Mouse (Mus musculus) c-Kit-positive CD71-negative TER-119-negative erythroid progenitor cells, embryonic 14.5 days (primary cell): ENCODE results near the gene Adamts2.

Source experiments
- DNase-seq: peaks from one replicate; pipeline ENCODE4 v3.0.0-alpha.2; 2013; ENCODE audit warnings: low read depth

Adamts2 gene

GRCm38 (mm10) chr11:50734129-50734528 lies 132.2 kb downstream of the Adamts2 start:
- DNase-seq: no peak

DNA sequence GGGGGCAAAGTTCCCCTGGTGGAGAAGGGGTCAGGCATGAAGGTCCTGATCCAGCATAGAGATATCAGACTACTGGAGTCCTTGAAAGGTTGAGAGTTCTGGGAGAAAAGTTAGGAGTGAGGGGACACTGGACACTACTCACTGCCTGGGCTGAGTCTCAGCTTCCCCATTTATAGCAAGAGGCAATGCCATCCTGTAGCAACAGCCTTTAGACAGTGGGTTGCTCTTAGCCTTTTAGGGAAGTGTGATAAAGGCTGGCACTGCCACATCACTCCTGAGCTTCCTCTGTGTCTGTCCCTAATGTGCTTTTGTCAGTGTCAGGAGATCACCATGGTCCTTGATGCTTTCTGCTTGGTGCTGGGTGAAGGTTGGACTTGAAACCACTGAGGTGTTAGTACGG lies 134.7 kb downstream of the Adamts2 start:
- no peak for DNase-seq

- DNase-seq: no peak
These were observed 136.6 kb downstream of the Adamts2 start for GRCm38 (mm10) chr11:50738436-50738835.

GRCm38 (mm10) chr11:50739453-50739852 lies 137.6 kb downstream of the Adamts2 start:
- DNase-seq: no peak

- no peak for DNase-seq
These were observed 140.3 kb downstream of the Adamts2 start for GRCm38 (mm10) chr11:50742146-50742545.

DNA sequence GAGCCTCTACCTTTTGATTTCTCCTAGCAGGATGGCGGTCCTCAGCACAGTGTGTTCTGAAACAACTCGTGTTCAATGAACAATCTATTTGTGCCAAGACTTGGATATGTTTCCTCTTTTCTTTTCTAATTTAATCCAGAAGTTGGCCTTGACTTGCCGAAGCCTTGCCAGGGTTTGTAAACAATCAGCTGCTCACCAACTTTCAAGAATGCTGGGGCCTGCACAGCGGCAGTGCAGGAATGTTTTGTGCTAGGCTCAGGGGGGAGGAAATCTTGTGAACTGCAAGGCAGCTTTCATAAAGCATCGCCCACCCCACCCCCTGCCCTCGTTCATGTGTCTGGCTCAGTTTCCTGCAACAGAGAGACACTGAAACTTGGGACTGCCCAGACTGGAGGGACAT lies 143.1 kb downstream of the Adamts2 start:
- DNase-seq: no peak

GRCm38 (mm10) chr11:50746508-50746907 lies 144.6 kb downstream of the Adamts2 start:
- no peak for DNase-seq

GRCm38 (mm10) chr11:50750983-50751585 lies 149.2 kb downstream of the Adamts2 start:
- no peak for DNase-seq

DNA sequence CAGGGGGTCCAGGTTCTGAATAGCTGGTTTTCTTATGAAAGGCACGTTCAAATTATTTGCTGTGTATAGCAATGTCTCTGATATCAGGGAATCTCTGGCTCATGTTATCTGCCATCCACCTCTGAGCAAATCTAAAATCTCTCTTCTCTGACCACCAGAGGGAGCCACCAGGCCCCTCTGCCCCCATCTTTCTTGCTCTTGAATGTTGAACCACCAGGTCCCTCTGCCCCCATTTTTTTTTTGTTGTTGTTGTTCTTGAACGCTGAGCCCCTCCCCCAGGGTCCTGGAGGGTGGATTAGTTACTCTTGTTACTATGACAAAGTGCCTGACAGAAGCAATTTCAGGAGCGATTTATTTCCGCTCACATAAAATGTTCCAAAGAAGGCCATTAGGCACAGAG lies 155.9 kb downstream of the Adamts2 start:
- DNase-seq: no peak

DNA sequence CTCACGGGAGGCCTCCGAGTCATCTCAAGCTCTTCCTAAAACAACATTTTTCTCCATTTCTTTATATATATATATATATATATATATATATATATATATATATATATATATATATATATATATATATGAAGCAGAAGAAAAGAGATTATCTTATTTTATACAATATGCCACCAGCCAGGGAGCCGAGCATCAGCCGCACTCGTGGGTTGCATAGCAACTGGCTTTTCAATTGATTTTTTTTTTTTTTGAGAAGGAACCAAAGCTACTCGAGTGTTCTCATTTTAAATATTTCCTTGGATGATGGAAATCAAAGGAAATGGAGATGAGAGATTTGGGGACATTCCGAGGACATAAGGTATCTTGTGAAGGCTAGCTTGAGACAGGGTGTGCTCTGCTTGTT lies 164.6 kb downstream of the Adamts2 start:
- DNase-seq: no peak

DNA sequence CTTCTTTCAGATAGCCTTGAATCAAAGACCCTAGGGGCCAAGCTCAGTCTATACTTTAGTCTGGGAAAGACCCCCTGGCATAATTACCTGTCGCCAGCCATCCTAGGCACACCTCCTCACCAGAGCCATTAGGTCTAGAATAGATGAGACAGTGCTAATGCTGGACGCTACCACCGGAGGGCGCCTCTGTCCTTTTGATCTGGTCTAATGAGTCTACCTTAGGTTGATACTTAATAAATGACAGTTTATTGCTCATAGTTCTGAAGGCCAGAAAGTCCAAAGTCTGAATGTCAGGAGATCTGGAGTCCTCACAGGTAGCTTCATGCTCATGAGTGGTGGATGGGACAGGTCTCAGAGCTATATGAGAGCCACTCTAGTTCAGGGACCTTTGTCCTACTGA lies 165.2 kb downstream of the Adamts2 start:
- peak; percentile 31 for DNase-seq

DNA sequence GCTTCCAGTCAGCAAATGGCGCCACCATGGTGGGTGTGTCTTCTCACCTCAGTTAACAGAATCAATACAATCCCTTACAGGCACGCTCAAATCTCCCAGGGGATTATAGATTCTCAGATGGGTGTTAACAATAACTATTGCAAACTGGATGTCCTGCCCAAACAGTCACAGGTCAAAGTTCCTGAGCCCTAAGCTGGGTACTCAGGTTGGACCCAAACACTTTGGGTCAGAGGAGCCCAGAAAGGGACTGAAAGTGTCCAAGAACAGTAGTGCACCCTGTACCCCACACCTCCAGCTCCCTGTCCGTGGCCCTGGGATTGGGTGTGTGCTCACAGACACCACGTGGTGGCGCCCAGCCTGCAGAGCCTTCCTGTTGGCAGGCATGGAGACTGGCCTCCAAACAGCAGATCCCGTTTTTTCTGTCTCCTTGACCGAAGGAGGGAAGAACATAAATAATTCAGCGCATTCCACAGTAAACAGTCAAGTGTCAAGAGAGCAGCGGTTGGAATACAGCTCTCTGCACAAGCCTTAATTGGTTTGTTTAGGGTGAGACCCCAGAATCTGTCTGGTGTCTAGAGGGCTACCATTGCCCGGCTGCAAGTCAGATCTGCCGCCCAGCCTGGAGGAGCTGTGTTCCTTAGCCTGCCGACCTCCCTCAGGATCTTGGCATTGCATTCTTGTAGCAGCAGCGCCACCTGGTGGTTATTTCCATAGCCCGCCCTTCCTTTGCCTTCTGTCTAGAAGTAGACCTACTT lies 167.3 kb downstream of the Adamts2 start:
- peak; percentile 82 for DNase-seq

- DNase-seq: no peak
These were observed 169.1 kb downstream of the Adamts2 start for GRCm38 (mm10) chr11:50771006-50771405.

DNA sequence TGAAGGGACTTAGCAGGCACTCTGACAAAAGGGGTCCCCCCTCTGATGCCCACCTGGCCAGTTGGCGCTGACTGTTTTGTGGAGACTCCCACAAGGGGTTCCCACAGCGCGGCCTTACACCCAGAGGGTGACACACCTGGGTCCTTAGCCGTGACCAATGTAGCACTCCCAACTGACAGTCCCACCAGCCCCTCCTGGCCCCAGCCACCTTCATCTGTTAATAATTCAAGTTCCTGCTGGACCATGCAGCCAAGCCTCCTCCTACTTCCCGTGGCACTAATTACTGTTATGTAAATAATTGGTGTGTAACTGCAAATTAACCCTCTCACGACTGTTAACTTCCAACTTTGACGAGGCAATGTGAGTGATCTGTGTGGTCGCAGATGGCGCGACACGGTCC lies 195.8 kb downstream of the Adamts2 start:
- DNase-seq: no peak

- no peak for DNase-seq
These were observed 197.0 kb downstream of the Adamts2 start for GRCm38 (mm10) chr11:50798836-50799235.

DNA sequence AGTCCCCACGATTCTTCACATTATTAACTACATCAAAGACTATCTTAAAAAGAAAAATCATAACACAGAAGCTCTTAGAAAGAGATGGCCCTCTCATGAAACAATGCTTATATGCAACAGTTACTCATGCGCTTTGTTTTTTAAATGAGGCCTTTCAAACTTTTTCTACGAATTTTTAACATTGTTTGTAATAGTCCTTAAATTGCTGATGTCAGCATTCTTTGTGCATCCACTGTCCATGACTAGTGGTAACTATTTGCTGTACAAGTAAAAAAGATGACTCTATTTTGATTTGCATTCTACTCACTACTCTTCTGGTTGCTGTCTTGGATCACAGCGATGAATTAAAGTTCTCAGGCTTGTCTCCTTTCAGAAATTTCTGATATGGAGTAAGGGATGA lies 212.3 kb downstream of the Adamts2 start:
- no peak for DNase-seq

- DNase-seq: no peak
These were observed 224.3 kb downstream of the Adamts2 start for GRCm38 (mm10) chr11:50826214-50826613.

- peak; percentile 58 for DNase-seq
These were observed 225.4 kb downstream of the Adamts2 start, which contains the start of gene Zfp354c for GRCm38 (mm10) chr11:50827010-50827953. TSS of gene Zfp354c (minus strand) at chr11:50827724.

DNA sequence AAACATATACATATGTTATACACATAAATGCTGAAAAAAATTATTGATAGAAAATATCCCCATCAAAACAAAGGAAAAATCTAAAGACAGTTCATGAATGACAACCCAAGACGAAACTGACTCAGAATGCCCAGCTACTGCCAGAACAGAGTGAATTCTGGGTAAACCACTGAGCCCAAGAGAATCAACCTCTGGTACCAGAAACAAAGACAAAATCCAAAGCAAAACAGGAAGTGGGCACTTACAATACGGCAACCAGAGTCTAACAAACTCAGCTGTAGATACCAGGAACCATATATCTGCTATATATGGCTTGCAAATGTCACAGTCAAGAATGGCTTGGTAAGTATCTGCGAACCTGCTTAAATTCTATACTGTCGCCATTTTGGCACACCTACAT lies 233.8 kb downstream of the Adamts2 start:
- no peak for DNase-seq

- peak; percentile 72 for DNase-seq
These were observed 239.3 kb downstream of the Adamts2 start, which contains the start of gene Zfp879 for GRCm38 (mm10) chr11:50841023-50841735. TSS of gene Zfp879 (minus strand) at chr11:50841552.

GRCm38 (mm10) chr11:50845951-50846350 lies 244.1 kb downstream of the Adamts2 start:
- no peak for DNase-seq

DNA sequence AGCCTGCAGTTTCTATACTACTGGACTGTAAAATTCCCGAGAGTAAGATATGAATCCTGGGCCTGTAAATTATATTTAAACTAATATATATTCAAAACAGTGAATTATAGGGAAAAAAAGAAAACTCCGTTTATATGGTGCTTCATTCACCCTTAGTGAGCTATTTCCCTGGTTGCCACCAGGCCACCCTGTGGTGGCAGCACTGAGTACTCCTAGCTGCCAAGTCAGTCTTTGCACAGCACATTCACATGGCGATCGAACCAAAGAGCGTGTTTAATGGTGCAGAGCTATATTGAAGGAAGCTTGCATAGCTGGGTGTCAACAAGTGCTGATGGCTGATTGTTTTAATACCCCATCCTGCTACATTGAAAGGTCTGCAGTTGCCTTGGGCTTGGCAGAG lies 245.2 kb downstream of the Adamts2 start:
- no peak for DNase-seq
